Mouse (Mus musculus) ES-Bruce4 (cell line): ENCODE results near the gene Krtap12-1.

Source experiments
- CTCF ChIP-seq: IDR thresholded peaks from one replicate; pipeline ENCODE4 v1.8.1; 2011; ENCODE audit warnings: low read depth, low read length
- POLR2A ChIP-seq: IDR thresholded peaks from one replicate; pipeline ENCODE4 v1.8.1; 2011; ENCODE audit warnings: low read length; ENCODE audit not compliant: insufficient read depth

GRCm38 (mm10) chr10:77709831-77710230 is 10.6 kb upstream of the Krtap12-1 start:
- TF ChIP-seq CTCF: no peak
- no peak for TF ChIP-seq POLR2A
